Mouse (Mus musculus) right cerebral cortex, adult 18-20 months (tissue): ENCODE measurements around the gene Ankmy1.

Source experiments
- DNase-seq: peaks from one replicate; pipeline ENCODE4 v3.0.0; 2022; ENCODE audit warnings: mixed read lengths

Gene Ankmy1

GRCm38 (mm10) chr1:92869985-92870384 is 32.7 kb downstream of the Ankmy1 start:
- DNase-seq = no peak

- no peak for DNase-seq
Measured at GRCm38 (mm10) chr1:92866170-92866569, 36.5 kb downstream of the Ankmy1 start.

GRCm38 (mm10) chr1:92863268-92863667 is 39.4 kb downstream of the Ankmy1 start:
- no peak for DNase-seq

- DNase-seq = no peak
Measured at GRCm38 (mm10) chr1:92861503-92861902, 41.2 kb downstream of the Ankmy1 start.

- no peak for DNase-seq
Measured at GRCm38 (mm10) chr1:92852450-92852849, 50.3 kb downstream of the Ankmy1 start.

- no peak for DNase-seq
Measured at GRCm38 (mm10) chr1:92849938-92850574, 52.6 kb downstream of the Ankmy1 start.

GRCm38 (mm10) chr1:92849491-92849890 is 53.2 kb downstream of the Ankmy1 start:
- DNase-seq = no peak

- DNase-seq = no peak
Measured at GRCm38 (mm10) chr1:92847873-92848839, 54.5 kb downstream of the Ankmy1 start.

GRCm38 (mm10) chr1:92845889-92846288 is 56.8 kb downstream of the Ankmy1 start:
- no peak for DNase-seq

- DNase-seq = no peak
Measured at GRCm38 (mm10) chr1:92841427-92841826, 61.3 kb downstream of the Ankmy1 start.

- no peak for DNase-seq
Measured at GRCm38 (mm10) chr1:92840231-92840890, 62.3 kb downstream of the Ankmy1 start.

- no peak for DNase-seq
Measured at GRCm38 (mm10) chr1:92839211-92839610, 63.5 kb downstream of the Ankmy1 start.

GRCm38 (mm10) chr1:92837931-92838833 is 64.5 kb downstream of the Ankmy1 start:
- DNase-seq = no peak

- DNase-seq = peak; percentile 77
Measured at GRCm38 (mm10) chr1:92833987-92834706, 68.6 kb downstream of the Ankmy1 start.

- DNase-seq = peak; percentile 49
Measured at GRCm38 (mm10) chr1:92832011-92833010, 70.4 kb downstream of the Ankmy1 start.

GRCm38 (mm10) chr1:92831188-92832001 is 71.3 kb downstream of the Ankmy1 start, which contains the start of gene Gpc1:
Gpc1 (plus strand) TSS chr1:92831645.
- DNase-seq = peak; percentile 93

- no peak for DNase-seq
Measured at GRCm38 (mm10) chr1:92830626-92831187, 72.0 kb downstream of the Ankmy1 start.

- DNase-seq = no peak
Measured at GRCm38 (mm10) chr1:92815756-92816294, 86.9 kb downstream of the Ankmy1 start.

GRCm38 (mm10) chr1:92815100-92815499 is 87.6 kb downstream of the Ankmy1 start:
- no peak for DNase-seq
